Mouse (Mus musculus) cerebellum, adult 2 months (tissue): ENCODE measurements at regions not wholly inside any gene's neighbourhood (a gene's known extent, or its start where the extent isn't known, plus 50 kb on each side); places are given as distances from the start of the nearest gene placed in this dataset.

ENCODE experiments used
- CTCF ChIP-seq: fragments of 200-500 bp; IDR thresholded peaks from 2 replicates; pipeline ENCODE4 v1.5.1; 2011; ENCODE audit warnings: low read depth, mild to moderate bottlenecking, control low read depth, low read length, moderate library complexity, borderline replicate concordance; ENCODE audit not compliant: insufficient read depth
- POLR2A ChIP-seq: fragments of 200-500 bp; IDR thresholded peaks from 2 replicates; pipeline ENCODE4 v1.6.1; 2011; ENCODE audit warnings: low read length, control low read depth, borderline replicate concordance; ENCODE audit not compliant: insufficient read depth

DNA sequence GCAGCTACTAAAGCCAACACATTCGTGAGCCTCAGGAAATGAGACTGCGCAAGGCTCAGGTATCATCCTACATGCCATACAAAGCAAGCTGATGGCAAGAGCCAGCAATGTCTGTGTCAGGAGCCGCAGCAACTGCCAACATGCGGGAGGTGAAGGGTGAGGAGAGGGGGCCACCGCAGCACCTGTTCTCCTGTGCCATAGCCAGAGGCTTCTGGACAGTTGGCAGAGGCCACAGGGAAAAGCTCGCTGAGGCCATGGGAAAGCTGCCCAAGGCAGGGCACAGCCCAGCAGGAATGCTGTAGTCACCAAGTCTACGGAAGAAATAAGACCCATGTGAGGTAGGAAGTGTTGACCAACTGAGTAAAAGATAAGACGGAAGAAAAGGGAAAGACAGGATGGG, 149.1 kb upstream of the Runx1 start:
- TF ChIP-seq POLR2A: no peak
- TF ChIP-seq CTCF: no peak
